Mouse (Mus musculus): ENCODE results near the gene Tst. TPM values are rescaled to one million over a fixed set of nuclear protein-coding genes. Genes with fewer than 3 reads are reported as not detected.
A peak's percentile ranks its signal among the peaks of the same experiment; 100 is the strongest.

Gene Tst
- polyA plus RNA-seq, 1 experiment from 2014 or later: 25.9 TPM

DNA sequence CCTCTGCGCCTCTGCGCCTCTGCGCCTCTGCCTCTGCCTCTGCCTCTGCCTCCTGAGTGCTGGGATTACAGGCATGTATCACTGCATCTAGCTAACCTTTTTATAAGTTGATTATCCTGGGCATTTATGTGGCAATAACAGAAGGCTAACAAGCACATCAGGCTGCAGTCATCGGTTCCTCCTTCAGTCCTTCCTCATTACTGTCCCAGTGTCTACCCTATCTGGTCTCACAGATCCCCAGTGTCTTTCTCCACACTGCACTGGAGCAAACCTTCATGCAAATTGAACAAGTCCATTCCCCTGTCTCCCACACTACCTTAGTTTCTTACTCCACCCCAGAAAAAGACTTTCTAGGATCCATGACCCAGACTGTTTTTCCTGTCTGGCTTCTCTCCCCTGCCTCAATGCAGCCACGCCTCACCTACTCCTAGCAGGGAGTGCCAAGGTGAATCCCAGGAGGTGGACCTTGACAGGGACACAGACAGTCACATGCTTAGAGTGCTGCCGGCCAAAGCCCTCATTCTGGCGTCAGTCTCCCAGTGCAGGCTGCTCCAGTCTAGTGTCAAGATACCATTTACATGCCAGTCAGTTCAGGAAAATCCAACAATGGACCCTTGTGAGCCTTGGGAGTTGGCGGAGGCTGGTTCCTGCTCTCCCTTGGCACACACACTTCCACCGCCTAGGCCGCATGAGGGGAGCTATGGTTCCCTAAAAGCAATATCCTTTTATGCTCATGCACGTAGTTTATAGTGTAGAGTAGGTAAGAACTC is 22.1 kb downstream of the Tst start:
- H3K36me3 ChIP-seq: no peaks in the 10 kb centered on the region
- H3K4me3 ChIP-seq: no peak overlapping the region
- ATAC-seq (ENCODE audit: insufficient number of reproducible peaks, insufficient read depth, low FRiP score, low TSS enrichment, low read depth): no peak
- no peak overlapping the region for H3K9ac ChIP-seq
- 66% methylated on average over 11 of the region's 11 CpGs for WGBS
- no peak overlapping the region for H3K4me2 ChIP-seq
- peak overlapping the region; percentile 44 for H3K27ac ChIP-seq
- no peaks in the 10 kb centered on the region for H3K4me1 ChIP-seq
- H3K27me3 ChIP-seq: no peaks in the 10 kb centered on the region
- H3K9me3 ChIP-seq: no peaks in the 10 kb centered on the region; the same call in 1 of the 2 replicates

DNA sequence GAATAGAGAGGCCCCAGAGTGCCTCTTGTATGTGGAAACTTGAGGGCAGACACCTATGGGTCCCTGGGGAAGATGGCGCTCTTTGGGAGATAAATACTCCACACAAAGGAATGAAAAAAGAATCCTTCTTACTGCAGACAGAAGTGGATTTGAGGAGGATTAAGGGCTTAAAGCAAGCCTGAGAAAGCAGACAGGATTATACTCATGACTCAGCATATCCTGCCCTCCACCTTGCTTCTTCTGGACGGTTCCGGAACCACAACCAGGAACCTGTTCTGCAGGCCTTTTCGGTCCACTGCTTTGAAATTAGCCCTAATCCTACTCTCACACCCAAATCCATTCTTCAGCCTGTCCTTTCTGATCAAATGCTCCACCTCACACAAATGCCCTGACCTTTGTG is 23.6 kb downstream of the Tst start:
- Histone ChIP-seq H3K36me3 (no peaks in the 10 kb centered on the region), H3K9ac (no peak overlapping the region), H3K27me3 (no peaks in the 10 kb centered on the region), H3K27ac (no peak overlapping the region), H3K9me3 (no peaks in the 10 kb centered on the region; the same call in 1 of the 2 replicates), H3K4me3 (no peak overlapping the region), H3K4me1 (no peaks in the 10 kb centered on the region), H3K4me2 (no peak overlapping the region)
- 78% methylated on average over 4 of the region's 4 CpGs for WGBS
- no peak for ATAC-seq (ENCODE audit: insufficient number of reproducible peaks, insufficient read depth, low FRiP score, low TSS enrichment, low read depth)

DNA sequence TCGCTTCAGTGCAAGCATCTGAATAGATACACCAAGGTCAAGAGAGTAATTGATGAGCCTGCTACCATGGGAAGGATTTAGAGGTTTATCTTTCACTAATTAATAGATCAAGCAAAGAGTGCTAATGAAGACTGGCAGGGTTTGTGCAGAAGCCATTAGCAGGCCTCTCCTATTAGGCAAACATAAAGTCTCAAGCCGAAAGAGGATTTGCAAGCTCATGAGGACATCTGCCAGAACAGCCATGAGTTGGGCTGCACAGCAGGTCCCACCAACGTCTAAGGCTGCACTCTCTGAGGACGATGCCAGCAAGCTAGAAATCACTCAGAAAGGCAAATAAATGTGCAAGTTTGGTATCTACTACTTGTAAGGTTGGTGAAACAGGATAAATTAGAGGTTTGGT is 25.0 kb downstream of the Tst start:
- H3K9me3 ChIP-seq: no peaks in the 10 kb centered on the region; the same call in 1 of the 2 replicates
- H3K4me2 ChIP-seq: no peak overlapping the region
- H3K9ac ChIP-seq: no peak overlapping the region
- WGBS: 68% methylated on average over 4 of the region's 4 CpGs
- no peaks in the 10 kb centered on the region for H3K36me3 ChIP-seq
- no peak overlapping the region for H3K4me3 ChIP-seq
- H3K4me1 ChIP-seq: no peaks in the 10 kb centered on the region
- no peaks in the 10 kb centered on the region for H3K27me3 ChIP-seq
- no peak for ATAC-seq (ENCODE audit: insufficient number of reproducible peaks, insufficient read depth, low FRiP score, low TSS enrichment, low read depth)
- peak overlapping the region; percentile 9; the same call in 1 of the 2 replicates for H3K27ac ChIP-seq

DNA sequence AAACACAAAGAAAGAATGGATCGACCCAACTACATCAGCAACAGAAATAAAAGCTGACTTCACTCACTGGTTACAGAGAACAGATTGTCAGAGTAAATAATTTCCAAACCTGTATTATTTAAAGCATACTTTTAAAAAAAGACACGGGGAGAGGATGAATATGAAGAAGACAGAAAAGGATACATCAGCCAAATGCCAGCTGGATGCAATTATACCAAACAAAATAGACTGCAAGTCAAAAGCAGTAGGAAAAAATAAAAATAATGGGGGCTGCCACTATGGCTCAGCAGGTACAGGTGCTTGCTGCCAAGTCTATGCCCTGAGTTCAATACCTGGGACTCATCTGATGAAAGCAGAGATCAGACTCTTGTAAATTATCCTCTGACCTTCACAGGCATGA is 25.5 kb downstream of the Tst start:
- H3K4me2 ChIP-seq: no peak overlapping the region
- peak overlapping the region; percentile 9; the same call in 1 of the 2 replicates for H3K27ac ChIP-seq
- H3K4me1 ChIP-seq: no peaks in the 10 kb centered on the region
- no peaks in the 10 kb centered on the region; the same call in 1 of the 2 replicates for H3K9me3 ChIP-seq
- H3K4me3 ChIP-seq: no peak overlapping the region
- no peak overlapping the region for H3K9ac ChIP-seq
- ATAC-seq (ENCODE audit: insufficient number of reproducible peaks, insufficient read depth, low FRiP score, low TSS enrichment, low read depth): no peak
- H3K27me3 ChIP-seq: no peaks in the 10 kb centered on the region
- no peaks in the 10 kb centered on the region for H3K36me3 ChIP-seq
- 50% methylated on average over 2 of the region's 2 CpGs for WGBS

DNA sequence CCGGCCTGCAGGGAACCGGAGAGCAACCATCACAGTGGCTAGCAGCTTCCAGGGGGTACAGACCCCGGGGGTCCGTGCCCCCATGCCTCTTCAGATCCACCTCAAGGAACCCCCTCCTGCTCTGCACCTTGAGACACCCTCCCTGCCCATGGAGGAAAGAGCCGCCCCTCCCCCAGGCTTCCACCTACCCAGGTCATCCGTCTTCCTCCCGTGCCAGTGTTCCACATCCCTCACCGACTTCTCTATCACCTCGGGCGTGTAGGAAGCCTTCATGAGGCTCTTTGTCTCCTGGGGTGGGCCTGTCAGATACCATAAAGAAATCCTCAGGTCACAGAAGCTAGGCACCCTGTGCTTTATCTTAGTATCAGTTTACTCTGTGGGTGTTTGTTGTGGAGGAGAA is 27.2 kb downstream of the Tst start:
- 86% methylated on average over 10 of the region's 10 CpGs for WGBS

DNA sequence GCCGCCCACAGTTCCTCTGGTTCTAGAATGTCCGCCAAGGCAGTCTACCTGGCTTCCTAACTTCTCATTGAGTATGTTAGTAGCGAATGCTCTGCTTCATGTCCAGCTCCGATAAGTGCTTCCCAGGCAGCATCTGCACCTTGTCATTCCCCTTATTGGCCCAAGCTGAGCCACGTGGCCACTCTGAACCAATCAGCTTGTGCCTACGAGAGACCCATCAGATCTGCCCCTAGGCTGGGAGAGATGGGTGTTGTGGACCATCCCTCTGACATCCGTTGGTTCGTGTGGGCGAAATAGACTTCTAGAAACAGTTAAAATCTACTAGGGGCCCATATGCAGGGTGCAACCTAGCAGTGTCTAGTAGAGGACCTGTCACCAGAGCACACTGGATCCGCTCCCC is 27.8 kb downstream of the Tst start:
- H3K4me1 ChIP-seq: no peaks in the 10 kb centered on the region; the same call in 1 of the 2 replicates
- H3K36me3 ChIP-seq: no peaks in the 10 kb centered on the region
- ATAC-seq (ENCODE audit: insufficient number of reproducible peaks, insufficient read depth, low FRiP score, low TSS enrichment, low read depth): no peak
- no peak overlapping the region for H3K4me2 ChIP-seq
- H3K9me3 ChIP-seq: no peaks in the 10 kb centered on the region; the same call in 1 of the 2 replicates
- 88% methylated on average over 10 of the region's 10 CpGs for WGBS
- no peak overlapping the region for H3K27ac ChIP-seq
- H3K27me3 ChIP-seq: no peaks in the 10 kb centered on the region
- no peak overlapping the region for H3K9ac ChIP-seq
- no peak overlapping the region for H3K4me3 ChIP-seq

More for the DNA sequence above, 27.2 kb downstream of the Tst start:
- H3K27ac ChIP-seq: no peak overlapping the region
- H3K36me3 ChIP-seq: no peaks in the 10 kb centered on the region
- ATAC-seq (ENCODE audit: insufficient number of reproducible peaks, insufficient read depth, low FRiP score, low TSS enrichment, low read depth): no peak
- no peaks in the 10 kb centered on the region for H3K27me3 ChIP-seq
- no peaks in the 10 kb centered on the region; the same call in 1 of the 2 replicates for H3K9me3 ChIP-seq
- no peaks in the 10 kb centered on the region; the same call in 1 of the 2 replicates for H3K4me1 ChIP-seq
- H3K4me2 ChIP-seq: no peak overlapping the region
- H3K9ac ChIP-seq: no peak overlapping the region
- no peak overlapping the region for H3K4me3 ChIP-seq

DNA sequence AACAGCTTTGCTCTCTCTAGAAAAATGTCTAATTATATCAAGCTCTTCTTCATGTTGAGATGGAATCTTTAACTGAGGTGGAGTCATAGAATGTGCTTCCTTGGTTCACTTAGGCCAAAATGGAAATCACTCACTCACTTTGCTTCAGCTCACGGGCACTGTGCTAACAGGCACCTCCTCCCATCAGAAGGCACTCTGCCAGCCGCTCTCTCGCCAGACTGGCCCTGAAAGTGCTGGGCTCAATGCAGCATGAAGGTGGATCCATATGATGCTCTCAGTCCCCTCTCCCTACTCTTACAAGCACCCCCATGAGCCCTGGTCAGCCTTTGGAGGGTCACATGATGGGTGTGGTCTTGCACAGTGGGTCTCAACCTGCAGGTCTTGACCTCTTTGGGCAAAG is 31.5 kb downstream of the Tst start:
- WGBS: 69% methylated on average over 3 of the region's 3 CpGs
- H3K27me3 ChIP-seq: 0 out of 2 replicates have a peak, but pooled peaks cover 12% of the 10 kb centered on the region
- no peaks in the 10 kb centered on the region; the same call in 1 of the 2 replicates for H3K9me3 ChIP-seq

DNA sequence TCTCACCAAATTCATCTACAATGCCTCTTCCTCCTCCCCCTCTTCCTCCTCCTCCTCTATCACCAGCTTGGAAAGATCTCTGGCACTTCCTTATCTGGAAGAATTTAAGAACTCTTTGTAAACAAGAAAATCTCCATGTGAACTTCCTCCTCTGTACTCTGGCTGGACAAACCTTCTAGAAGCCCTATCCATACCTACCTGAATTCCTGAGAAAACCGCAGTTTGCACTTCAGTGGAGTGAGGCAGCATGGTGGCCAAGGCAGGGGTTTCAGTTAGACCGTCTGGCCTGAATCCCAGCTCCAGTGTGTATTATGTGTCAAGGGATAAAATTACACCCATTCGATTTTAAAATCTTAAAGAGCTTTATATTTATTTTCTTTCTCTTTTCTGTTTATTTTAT is 32.9 kb downstream of the Tst start:
- Histone ChIP-seq H3K36me3 (no peaks in the 10 kb centered on the region), H3K27me3 (peaks cover 26% of the 10 kb centered on the region), H3K4me2 (no peak overlapping the region), H3K4me3 (no peak overlapping the region), H3K27ac (no peak overlapping the region), H3K9me3 (no peaks in the 10 kb centered on the region), H3K4me1 (no peaks in the 10 kb centered on the region; the same call in 1 of the 2 replicates), H3K9ac (no peak overlapping the region)
- ATAC-seq (ENCODE audit: insufficient number of reproducible peaks, insufficient read depth, low FRiP score, low TSS enrichment, low read depth): no peak
- WGBS: 51% methylated on average over 3 of the region's 3 CpGs

More for the DNA sequence above, 31.5 kb downstream of the Tst start:
- Histone ChIP-seq H3K4me2 (no peak overlapping the region), H3K4me3 (no peak overlapping the region), H3K27ac (no peak overlapping the region), H3K4me1 (no peaks in the 10 kb centered on the region; the same call in 1 of the 2 replicates), H3K9ac (no peak overlapping the region), H3K36me3 (no peaks in the 10 kb centered on the region)
- no peak for ATAC-seq (ENCODE audit: insufficient number of reproducible peaks, insufficient read depth, low FRiP score, low TSS enrichment, low read depth)

DNA sequence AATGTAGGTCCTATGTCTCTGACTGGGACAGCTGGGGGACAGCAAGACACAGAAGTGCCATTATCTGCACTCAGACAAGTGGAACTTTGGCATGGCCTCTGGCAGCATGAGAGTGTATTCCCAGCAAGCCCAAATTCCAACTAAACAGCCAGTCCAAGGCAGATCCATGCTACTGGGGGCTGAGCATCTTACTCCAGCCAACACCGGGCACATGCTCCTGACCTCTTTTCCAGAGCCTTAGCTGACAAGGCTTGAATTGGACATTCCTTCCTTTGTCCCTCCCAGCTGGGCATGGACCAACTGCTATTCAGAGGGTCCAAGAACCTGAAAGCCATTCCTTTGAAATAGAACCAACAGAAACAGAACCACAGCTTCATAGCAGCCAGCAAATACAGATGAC is 36.1 kb downstream of the Tst start:
- Histone ChIP-seq H3K4me1 (no peaks in the 10 kb centered on the region; the same call in 1 of the 2 replicates), H3K9me3 (no peaks in the 10 kb centered on the region), H3K27ac (no peak overlapping the region), H3K9ac (no peak overlapping the region), H3K36me3 (no peaks in the 10 kb centered on the region), H3K4me3 (no peak overlapping the region), H3K27me3 (peaks cover 37% of the 10 kb centered on the region), H3K4me2 (no peak overlapping the region)
- no peak for ATAC-seq (ENCODE audit: insufficient number of reproducible peaks, insufficient read depth, low FRiP score, low TSS enrichment, low read depth)
- WGBS: 65% methylated on average over 1 of the region's 1 CpGs

DNA sequence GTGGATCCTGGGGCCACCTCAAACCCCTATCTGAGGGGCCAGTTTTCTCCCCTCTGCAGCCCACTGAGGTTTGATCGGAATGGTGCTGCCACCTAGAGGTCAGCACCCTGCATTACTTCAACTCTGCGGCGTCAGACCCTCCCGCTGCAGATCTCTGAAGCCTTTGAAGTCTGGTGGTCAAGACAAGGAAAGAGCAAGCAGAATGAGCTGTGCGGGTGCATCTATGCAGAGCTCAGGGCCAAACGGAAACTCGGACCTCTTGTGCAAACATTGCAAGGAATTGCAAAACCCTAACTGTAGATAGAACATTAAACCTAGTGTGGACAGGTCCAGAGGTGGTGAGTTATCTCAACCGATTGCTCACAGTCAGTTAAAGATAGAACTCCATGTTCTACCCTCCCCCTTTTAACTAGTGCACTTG is 36.8 kb downstream of the Tst start:
- H3K36me3 ChIP-seq: no peaks in the 10 kb centered on the region
- no peak overlapping the region for H3K4me3 ChIP-seq
- ATAC-seq (ENCODE audit: insufficient number of reproducible peaks, insufficient read depth, low FRiP score, low TSS enrichment, low read depth): no peak
- WGBS: 13% methylated on average over 8 of the region's 8 CpGs
- H3K4me1 ChIP-seq: no peaks in the 10 kb centered on the region
- no peak overlapping the region for H3K4me2 ChIP-seq
- no peak overlapping the region for H3K9ac ChIP-seq
- no peaks in the 10 kb centered on the region for H3K9me3 ChIP-seq
- H3K27ac ChIP-seq: no peak overlapping the region
- H3K27me3 ChIP-seq: peaks cover 37% of the 10 kb centered on the region

DNA sequence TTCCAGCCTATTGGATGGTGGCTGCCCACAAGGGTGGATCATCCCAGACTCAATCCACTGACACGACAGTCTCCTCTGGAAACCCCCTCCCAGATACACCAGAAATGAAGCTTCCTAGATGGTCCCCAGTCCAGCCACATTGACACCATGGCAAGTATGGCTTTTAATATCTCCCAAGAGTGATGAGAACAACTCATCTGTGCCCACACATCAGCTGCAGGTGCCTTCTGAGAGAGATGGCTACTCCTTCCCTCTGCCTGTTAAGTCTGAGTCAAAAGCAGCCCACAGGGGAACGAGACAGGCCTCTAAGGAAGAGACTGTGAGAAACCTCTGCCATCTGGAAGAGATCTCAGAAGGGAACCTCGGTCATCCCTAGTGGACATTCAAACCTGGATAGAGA is 37.9 kb downstream of the Tst start:
- no peak overlapping the region for H3K27ac ChIP-seq
- no peak overlapping the region for H3K9ac ChIP-seq
- H3K4me1 ChIP-seq: no peaks in the 10 kb centered on the region
- ATAC-seq (ENCODE audit: insufficient number of reproducible peaks, insufficient read depth, low FRiP score, low TSS enrichment, low read depth): no peak
- no peak overlapping the region for H3K4me3 ChIP-seq
- H3K4me2 ChIP-seq: no peak overlapping the region
- no peaks in the 10 kb centered on the region for H3K9me3 ChIP-seq
- H3K36me3 ChIP-seq: no peaks in the 10 kb centered on the region
- peaks cover 37% of the 10 kb centered on the region for H3K27me3 ChIP-seq
- WGBS: 63% methylated on average over 3 of the region's 3 CpGs

DNA sequence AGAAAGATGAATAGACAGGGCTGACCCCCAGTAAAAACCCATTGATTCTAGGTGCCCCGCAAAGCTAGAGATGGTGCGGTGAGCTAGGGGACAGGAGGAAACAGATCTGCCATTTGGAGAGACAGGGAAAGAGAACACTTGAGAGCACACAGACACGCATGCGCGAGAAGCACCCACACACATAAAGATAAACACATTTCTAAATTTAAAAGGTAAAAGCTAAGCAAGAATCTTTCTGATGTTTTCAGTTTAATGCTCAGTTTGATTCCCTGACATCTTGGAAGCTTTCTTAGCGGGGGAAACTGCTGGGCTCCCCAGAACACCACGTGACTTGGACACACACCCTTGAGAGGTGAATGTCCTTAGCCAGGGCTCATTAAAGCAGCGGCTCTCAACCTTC is 38.8 kb downstream of the Tst start:
- Histone ChIP-seq H3K4me3 (no peak overlapping the region), H3K9me3 (0 out of 2 replicates have a peak, but pooled peaks cover 5% of the 10 kb centered on the region), H3K9ac (no peak overlapping the region), H3K27ac (no peak overlapping the region), H3K27me3 (peaks cover 37% of the 10 kb centered on the region), H3K36me3 (no peaks in the 10 kb centered on the region), H3K4me2 (no peak overlapping the region), H3K4me1 (no peaks in the 10 kb centered on the region)
- 73% methylated on average over 8 of the region's 8 CpGs for WGBS
- ATAC-seq (ENCODE audit: insufficient number of reproducible peaks, insufficient read depth, low FRiP score, low TSS enrichment, low read depth): no peak

All from embryonic facial prominence, embryonic 13.5 days (tissue).